Mouse (Mus musculus) left cerebral cortex, postnatal 4 days (tissue): Measurements from ENCODE around the gene AU015836. TPM values are rescaled to one million over a fixed set of nuclear protein-coding genes. Genes with fewer than 3 reads are reported as not detected.
"Not testable (repeated sequence)": the region's sequence is repeated elsewhere in the genome, so short reads cannot be mapped to it uniquely, and the experiment has no call there.

Experiments used
- DNase-seq: peaks from one replicate; pipeline ENCODE4 v3.0.0-alpha.2; 2022
- intact Hi-C: fragments of 180-260 bp; cut with DNase I; formaldehyde crosslinking; loops from one replicate; pipeline ENCODE4 v1.15.1; 2025
- total RNA-seq, 2 experiments: library from RNA; stranded (reverse); gene quantifications; 2 replicates each; pipeline ENCODE4 v1.2.3; 2021

Gene AU015836
- not detected for total RNA-seq

- intact Hi-C loops, result no loop called here
- DNase-seq, result no peak
These were observed at the start of gene AU015836 for GRCm38 (mm10) chrX:93968444-93968843. Gene AU015836 (plus strand): TSS chrX:93968659.

- intact Hi-C loops, result no loop called here
- no peak for DNase-seq
These were observed 49.4 kb upstream of the AU015836 start for GRCm38 (mm10) chrX:93919017-93919416.

- intact Hi-C loops, result no loop called here
- DNase-seq, result no peak
These were observed 40.1 kb upstream of the AU015836 start for GRCm38 (mm10) chrX:93928379-93928778.

GRCm38 (mm10) chrX:93928794-93929193 is 39.7 kb upstream of the AU015836 start:
- intact Hi-C loops, result no loop called here
- DNase-seq, result no peak

- intact Hi-C loops, result no loop called here
- DNase-seq, result no peak
These were observed 36.8 kb upstream of the AU015836 start for GRCm38 (mm10) chrX:93931694-93932093.

- peak; percentile 8 for DNase-seq
These were observed 11.7 kb upstream of the AU015836 start for GRCm38 (mm10) chrX:93956727-93957126.

GRCm38 (mm10) chrX:93958502-93958901 is 10.0 kb upstream of the AU015836 start:
- intact Hi-C loops, result no loop called here
- DNase-seq, result no peak

More at GRCm38 (mm10) chrX:93956727-93957126, 11.7 kb upstream of the AU015836 start:
- intact Hi-C loops, result no loop called here

- intact Hi-C loops, result no loop called here
- no peak for DNase-seq
These were observed 11.9 kb downstream of the AU015836 start for GRCm38 (mm10) chrX:93980341-93980740.

GRCm38 (mm10) chrX:93982193-93982592 is 13.7 kb downstream of the AU015836 start:
- DNase-seq, result no peak
- intact Hi-C loops, result no loop called here

GRCm38 (mm10) chrX:93985096-93985495 is 16.6 kb downstream of the AU015836 start:
- intact Hi-C loops, DNase-seq: not testable (repeated sequence)

- intact Hi-C loops, result no loop called here
- no peak for DNase-seq
These were observed 38.5 kb downstream of the AU015836 start for GRCm38 (mm10) chrX:94006991-94007390.

- no peak for DNase-seq
- intact Hi-C loops, result no loop called here
These were observed 41.0 kb downstream of the AU015836 start for GRCm38 (mm10) chrX:94009442-94009841.

- no peak for DNase-seq
- intact Hi-C loops, result no loop called here
These were observed 43.3 kb downstream of the AU015836 start for GRCm38 (mm10) chrX:94011656-94012173.

- intact Hi-C loops, result no loop called here
- no peak for DNase-seq
These were observed 44.2 kb downstream of the AU015836 start for GRCm38 (mm10) chrX:94012479-94013167.

- DNase-seq, result no peak
- intact Hi-C loops, result no loop called here
These were observed 48.4 kb downstream of the AU015836 start for GRCm38 (mm10) chrX:94016891-94017290.

GRCm38 (mm10) chrX:94022264-94022874 is 53.9 kb downstream of the AU015836 start:
- intact Hi-C loops, result no loop called here
- no peak for DNase-seq

Other genes with a start within 250 kb of the AU015836 start
- 10 to 100 TPM; 19.0 to 19.6 TPM for gene Pdk3, start 136.5 kb upstream of the AU015836 start, total RNA-seq
- gene Zfx, start 155.0 kb downstream of the AU015836 start, total RNA-seq, result 10 to 100 TPM; 27.3 to 31.9 TPM
- 100 to 1,000 TPM; 167 to 244 TPM for gene Eif2s3x, start 244.2 kb downstream of the AU015836 start, total RNA-seq